45 mouse cellular contexts compared by ENCODE assay signal in genomic region chr7:14202487-14202886, GRCm38 (mm10). TPM values are rescaled to one million over a fixed set of nuclear protein-coding genes. Genes with fewer than 3 reads are reported as not detected.
"Had no signal": no experiment of that assay in that cellular context is flagged by ENCODE, and none has a peak within 500 bp of the region (broad histone marks: within the 10 kb centered on the region; RNA-seq: fewer than 3 reads in every experiment).

No protein-coding gene starts in this region.

- H3K27ac ChIP-seq: left cerebral cortex, adult 2 months; limb, embryonic 10.5 days; limb, embryonic 12.5 days; limb, embryonic 13.5 days; limb, embryonic 15.5 days; liver, embryonic 13.5 days; liver, embryonic 14.5 days; liver, embryonic 15.5 days; lung, embryonic 15.5 days; macrophage; midbrain, embryonic 10.5 days; midbrain, embryonic 12.5 days; midbrain, embryonic 13.5 days; midbrain, embryonic 15.5 days; neural tube, embryonic 12.5 days; neural tube, embryonic 13.5 days had no signal

- H3K4me2 ChIP-seq: limb, embryonic 12.5 days; limb, embryonic 13.5 days; limb, embryonic 15.5 days; liver, embryonic 13.5 days; liver, embryonic 15.5 days; lung, embryonic 14.5 days; lung, embryonic 15.5 days; midbrain, embryonic 11.5 days; midbrain, embryonic 12.5 days; midbrain, embryonic 13.5 days; midbrain, embryonic 15.5 days; neural tube, embryonic 12.5 days; neural tube, embryonic 13.5 days had no signal

- H3K36me3 ChIP-seq: limb, embryonic 10.5 days; limb, embryonic 12.5 days; limb, embryonic 13.5 days; limb, embryonic 15.5 days; liver, embryonic 13.5 days; liver, embryonic 15.5 days; lung, embryonic 15.5 days; midbrain, embryonic 10.5 days; midbrain, embryonic 12.5 days; midbrain, embryonic 13.5 days; midbrain, embryonic 15.5 days; neural tube, embryonic 12.5 days; neural tube, embryonic 13.5 days had no signal

- DNase-seq: left cerebral cortex, postnatal 4 days; liver; liver, embryonic 13.5 days; lung, adult 18-20 months; lung, adult 2 months; lung, embryonic 14.5 days; lung, postnatal 10 days; lung, postnatal 14 days; lung, postnatal 36 days; lung, postnatal 4 days; midbrain, embryonic 14.5 days had no signal

- H3K9me3 ChIP-seq: limb, embryonic 10.5 days; limb, embryonic 15.5 days; liver, embryonic 15.5 days; lung, embryonic 15.5 days had no signal

- H3K27me3 ChIP-seq: limb, embryonic 12.5 days; limb, embryonic 13.5 days; limb, embryonic 15.5 days; liver, embryonic 13.5 days; liver, embryonic 15.5 days; lung, embryonic 15.5 days; megakaryocyte, embryonic 14.5 days; midbrain, embryonic 12.5 days; midbrain, embryonic 13.5 days; midbrain, embryonic 15.5 days; neural tube, embryonic 12.5 days; neural tube, embryonic 13.5 days had no signal

- H3K4me3 ChIP-seq: left cerebral cortex, adult 2 months; limb, embryonic 10.5 days; limb, embryonic 12.5 days; limb, embryonic 13.5 days; limb, embryonic 15.5 days; liver, embryonic 13.5 days; liver, embryonic 15.5 days; lung, embryonic 15.5 days; megakaryocyte, embryonic 14.5 days; midbrain, embryonic 10.5 days; midbrain, embryonic 12.5 days; midbrain, embryonic 13.5 days; midbrain, embryonic 15.5 days; myocyte; neural tube, embryonic 12.5 days; neural tube, embryonic 13.5 days had no signal

- H3K4me1 ChIP-seq: limb, embryonic 10.5 days; limb, embryonic 12.5 days; limb, embryonic 13.5 days; limb, embryonic 15.5 days; liver, embryonic 13.5 days; liver, embryonic 15.5 days; lung, embryonic 15.5 days; megakaryocyte, embryonic 14.5 days; midbrain, embryonic 10.5 days; midbrain, embryonic 12.5 days; midbrain, embryonic 13.5 days; midbrain, embryonic 15.5 days; neural tube, embryonic 12.5 days; neural tube, embryonic 13.5 days had no signal

- ATAC-seq: lung, postnatal 0 days; midbrain, embryonic 13.5 days; midbrain, embryonic 15.5 days; midbrain, embryonic 16.5 days had no signal

- H3K9ac ChIP-seq: limb, embryonic 12.5 days; limb, embryonic 13.5 days; limb, embryonic 15.5 days; liver, embryonic 13.5 days; liver, embryonic 14.5 days; liver, embryonic 15.5 days; lung, embryonic 14.5 days; lung, embryonic 15.5 days; midbrain, embryonic 12.5 days; midbrain, embryonic 13.5 days; midbrain, embryonic 15.5 days; neural tube, embryonic 12.5 days; neural tube, embryonic 13.5 days had no signal

RNA-seq across cellular contexts. Expression of gene Sult2a6, which starts 52.2 kb away (rescaled TPM):
- total RNA-seq: left cerebral cortex, adult 2 months; left cerebral cortex, adult 8-10 months; left cerebral cortex, postnatal 10 days; left cerebral cortex, postnatal 14 days; left cerebral cortex, postnatal 25 days; left cerebral cortex, postnatal 36 days; left cerebral cortex, postnatal 4 days; megakaryocyte progenitor cell, adult 5-6 weeks; megakaryocyte, adult 5-6 weeks; megakaryocyte-erythroid progenitor cell, adult 5-6 weeks; midbrain, postnatal 0 days; monocyte, adult 5-6 weeks had no signal
- polyA plus RNA-seq: limb, embryonic 10.5 days; limb, embryonic 11.5 days; limb, embryonic 12.5 days; limb, embryonic 13.5 days; limb, embryonic 14.5 days; limb, embryonic 15.5 days; liver, embryonic 13.5 days; liver, embryonic 14.5 days; lung, adult 2 months; lung, embryonic 14.5 days; lung, embryonic 15.5 days; lung, embryonic 16.5 days; lung, postnatal 0 days; macrophage; midbrain, embryonic 10.5 days; midbrain, embryonic 11.5 days; midbrain, embryonic 12.5 days; midbrain, embryonic 13.5 days; midbrain, embryonic 14.5 days; midbrain, embryonic 15.5 days; midbrain, embryonic 16.5 days; midbrain, postnatal 0 days; myocyte; neural tube, embryonic 11.5 days; neural tube, embryonic 12.5 days; neural tube, embryonic 13.5 days had no signal
